Mouse (Mus musculus): ENCODE data around the gene Esrrb. TPM values are rescaled to one million over a fixed set of nuclear protein-coding genes. Genes with fewer than 3 reads are reported as not detected.

Esrrb gene
- total RNA-seq, 1 experiment from 2014 or later: 0.06 TPM

Other genes with a start within 250 kb of the Esrrb start
- 21.7 and 26.7 TPM in 2 replicates for gene Gpatch2l, start 119.3 kb upstream of the Esrrb start, total RNA-seq (2021)

Data from adrenal gland, postnatal 25 days (tissue).